Mouse (Mus musculus) small intestine, adult 10 weeks (tissue): ENCODE data around the gene Clec5a. TPM values are rescaled to one million over a fixed set of nuclear protein-coding genes. Genes with fewer than 3 reads are reported as not detected.

Source experiments
- polyA plus RNA-seq: library from polyadenylated mRNA; stranded (reverse); fragments of 350-450 nt; fragmentation: Illumina TruSeq; extraction: RNeasy Lipid Tissue Mini Kit (QIAGEN cat#74804); gene quantifications from one replicate; pipeline ENCODE4 v1.2.3, GENCODE M21; 2014; ENCODE audit warnings: low replicate concordance

The Clec5a gene
- polyA plus RNA-seq = 6.9 TPM

GRCm38 (mm10) chr6:40585645-40586044, at the start of gene Clec5a:
Gene Clec5a, minus strand, starts transcription at chr6:40585821.

GRCm38 (mm10) chr6:40628406-40629000, 42.9 kb upstream of the Clec5a start, which contains the start of gene Mgam:
Gene Mgam, plus strand, starts transcription at chr6:40628831.

GRCm38 (mm10) chr6:40613260-40613852, 27.7 kb upstream of the Clec5a start, which contains the start of gene Tas2r138:
Gene Tas2r138, minus strand, starts transcription at chr6:40613310.

GRCm38 (mm10) chr6:40569187-40569586, 16.4 kb downstream of the Clec5a start, which contains the start of gene Olfr460:
Gene Olfr460, plus strand, starts transcription at chr6:40569487.

GRCm38 (mm10) chr6:40554950-40555349, 30.7 kb downstream of the Clec5a start, which contains the start of gene Olfr461:
Gene Olfr461, minus strand, starts transcription at chr6:40555050.

Other genes with a start within 250 kb of the Clec5a start
- gene E330009J07Rik, start 149.7 kb downstream of the Clec5a start, polyA plus RNA-seq = 12.2 TPM
- gene Wee2, start 146.7 kb downstream of the Clec5a start, polyA plus RNA-seq = 0.63 TPM
- gene Ssbp1, start 114.5 kb downstream of the Clec5a start, polyA plus RNA-seq = 85.4 TPM
- 0.41 TPM for gene Tas2r137, start 94.6 kb downstream of the Clec5a start, polyA plus RNA-seq
- gene Tas2r108, start 92.3 kb downstream of the Clec5a start, polyA plus RNA-seq = not detected
- gene Prss37, start 66.3 kb downstream of the Clec5a start, polyA plus RNA-seq = not detected
- gene Olfr461, start 30.8 kb downstream of the Clec5a start, polyA plus RNA-seq = not detected
- gene Olfr460, start 16.3 kb downstream of the Clec5a start, polyA plus RNA-seq = not detected
- gene Tas2r138, start 27.5 kb upstream of the Clec5a start, polyA plus RNA-seq = not detected
- 3,128 TPM for gene Mgam, start 43.0 kb upstream of the Clec5a start, polyA plus RNA-seq